Comparison of ENCODE assay signal across 27 mouse cellular contexts in the genomic region with DNA sequence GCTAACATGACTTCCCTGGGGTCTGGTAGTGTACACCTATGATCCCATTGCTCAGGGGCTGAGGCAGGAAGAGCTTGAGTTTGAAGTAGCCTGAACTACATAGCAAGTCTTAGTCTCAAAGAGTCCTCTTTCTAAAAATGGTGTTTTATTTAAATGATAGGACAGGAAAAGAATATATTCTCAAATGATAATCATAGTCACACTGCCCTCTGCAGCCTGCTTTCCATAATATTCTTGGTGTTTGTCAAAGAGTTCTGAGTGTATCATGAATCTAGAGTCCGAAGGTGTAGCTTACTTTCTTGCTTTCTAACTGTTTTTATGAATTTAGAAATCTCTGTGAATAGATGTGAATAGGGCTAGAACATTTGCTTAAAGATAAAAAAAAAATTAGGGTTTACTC. TPM values are rescaled to one million over a fixed set of nuclear protein-coding genes. Genes with fewer than 3 reads are reported as not detected.
DNase-seq lines count a peak whose midpoint lies in the region; ATAC-seq and TF ChIP-seq lines count a peak whose summit lies in the region.
"Had no signal": no experiment of that assay in that cellular context is flagged by ENCODE, and none has a peak within 500 bp of the region (broad histone marks: within the 10 kb centered on the region; RNA-seq: fewer than 3 reads in every experiment).

No protein-coding gene starts in this region.

- no peak overlapping the region for H3K27ac ChIP-seq in gastrocnemius, adult 2 months
- no peak overlapping the region for H3K27ac ChIP-seq in layer of hippocampus, adult 2 months
- no peak overlapping the region for H3K27ac ChIP-seq in MEL (ENCODE audit: control insufficient read depth, low read depth, low read length)
- H3K27ac ChIP-seq: hindbrain, embryonic 14.5 days; kidney, embryonic 15.5 days; limb, embryonic 15.5 days; liver, embryonic 15.5 days; midbrain, embryonic 10.5 days had no signal

- ATAC-seq in cerebellum, adult (ENCODE audit: insufficient number of reproducible peaks, low FRiP score, low TSS enrichment), result no peak
- ATAC-seq: intestine, embryonic 16.5 days had no signal

- H3K9ac ChIP-seq in MEL (ENCODE audit: control insufficient read depth, low read depth, low read length, poor library complexity, severe bottlenecking), result no peak overlapping the region
- H3K9ac ChIP-seq: hindbrain, embryonic 14.5 days; kidney, embryonic 15.5 days; limb, embryonic 15.5 days; liver, embryonic 15.5 days had no signal

- no peak for TF ChIP-seq POLR2A in MEL (IDR thresholded peaks at IDR 0.05; ENCODE audit: control insufficient read depth in 1 of 2, insufficient read depth in 1 of 2, low read depth in 1 of 2, low read length in 2 of 2, poor library complexity in 1 of 2)

- no peak overlapping the region for H3K4me3 ChIP-seq in gastrocnemius, adult 2 months
- H3K4me3 ChIP-seq in layer of hippocampus, adult 2 months, result no peak overlapping the region
- no peak overlapping the region for H3K4me3 ChIP-seq in MEL (ENCODE audit: control insufficient read depth in 1 of 2, insufficient read depth in 1 of 2, low read depth in 2 of 2, low read length in 2 of 2)
- H3K4me3 ChIP-seq: kidney, embryonic 15.5 days; limb, embryonic 15.5 days; liver, embryonic 15.5 days; midbrain, embryonic 10.5 days had no signal

- TF ChIP-seq CTCF in gastrocnemius, adult 2 months (IDR thresholded peaks at IDR 0.05), result peak; percentile 11; the same call in 1 of the 2 replicates
- TF ChIP-seq CTCF in layer of hippocampus, adult 2 months (conservative IDR thresholded peaks at IDR 0.05), result peak; percentile 68
- TF ChIP-seq CTCF in MEL (IDR thresholded peaks at IDR 0.05 in 2 of 3, conservative IDR thresholded peaks at IDR 0.05 in 1 of 3; ENCODE audit: control insufficient read depth in 1 of 3, insufficient read depth in 1 of 3, low read depth in 2 of 3, low read length in 3 of 3, poor library complexity in 1 of 3, severe bottlenecking in 1 of 3), result peak in 1 of 3 experiments; percentile 51; a peak in 2 of 6 replicates

- peak; percentile 64 for TF ChIP-seq RAD21 in MEL (IDR thresholded peaks at IDR 0.05; ENCODE audit: low read depth, low read length)

- H3K36me3 ChIP-seq in MEL (ENCODE audit: control insufficient read depth in 1 of 2, insufficient read depth in 2 of 2, low read length in 2 of 2), result no peaks in the 10 kb centered on the region
- H3K36me3 ChIP-seq: G1E; kidney, embryonic 15.5 days; limb, embryonic 15.5 days; liver, embryonic 15.5 days; midbrain, embryonic 10.5 days had no signal

- H3K79me2 ChIP-seq in MEL (ENCODE audit: control insufficient read depth, insufficient read depth, low read length, poor library complexity), result no peaks in the 10 kb centered on the region

- intact Hi-C loops in gastrocnemius, adult 2 months (cut with DNase I), result no loop called here

- no peak for TF ChIP-seq EP300 in MEL (IDR thresholded peaks at IDR 0.05; ENCODE audit: low read depth in 1 of 2, low read length in 2 of 2)

- DNase-seq in gastrocnemius, adult 2 months, result no peak
- no peak for DNase-seq in gastrocnemius, adult 18-20 months (ENCODE audit: low spot score)
- no peak for DNase-seq in layer of hippocampus, adult 2 months (ENCODE audit: low spot score in 2 of 2)
- no peak for DNase-seq in layer of hippocampus, adult 9-11 months
- peak; percentile 16 for DNase-seq in 3T3-L1 (ENCODE audit: low read depth, low spot score)
- no peak for DNase-seq in MEL (ENCODE audit: low read depth, low spot score)
- DNase-seq: adrenal gland, postnatal 36 days; cerebellum, adult 8-10 months; gastrocnemius, postnatal 25 days; layer of hippocampus, postnatal 36 days; lung, postnatal 36 days; thymus, postnatal 25 days had no signal

- H3K9me3 ChIP-seq in MEL (replicated peaks; ENCODE audit: insufficient read depth, low read length), result no peaks in the 10 kb centered on the region
- H3K9me3 ChIP-seq: G1E; kidney, embryonic 15.5 days; limb, embryonic 15.5 days; liver, embryonic 15.5 days; midbrain, embryonic 10.5 days had no signal

- H3K27me3 ChIP-seq in MEL (ENCODE audit: control insufficient read depth in 1 of 2, insufficient read depth in 2 of 2, low read length in 2 of 2), result no peaks in the 10 kb centered on the region; a peak in 1 of 4 replicates
- H3K27me3 ChIP-seq: kidney, embryonic 15.5 days; limb, embryonic 15.5 days; liver, embryonic 15.5 days had no signal

- H3K4me1 ChIP-seq in MEL (ENCODE audit: control insufficient read depth in 1 of 2, insufficient read depth in 2 of 2, low read length in 2 of 2), result no peaks in the 10 kb centered on the region
- H3K4me1 ChIP-seq: kidney, embryonic 15.5 days; limb, embryonic 15.5 days; liver, embryonic 15.5 days; midbrain, embryonic 10.5 days had no signal

TF ChIP-seq in MEL, 35 proteins besides CTCF, POLR2A, EP300 and RAD21:
- TF ChIP-seq MAZ (IDR thresholded peaks at IDR 0.05; ENCODE audit: low read depth, low read length), result no peak
- no peak for TF ChIP-seq MAX (IDR thresholded peaks at IDR 0.05; ENCODE audit: low read length)
- TF ChIP-seq JUND (IDR thresholded peaks at IDR 0.05; ENCODE audit: low read depth, low read length), result no peak
- peak; percentile 59 for TF ChIP-seq ZC3H11A (IDR thresholded peaks at IDR 0.05; ENCODE audit: low read depth, low read length)
- TF ChIP-seq SMC3 (IDR thresholded peaks at IDR 0.05; ENCODE audit: low read depth, low read length), result peak; percentile 56

RNA-seq across cellular contexts. Expression of gene Abhd12b, which starts 16.0 kb away (rescaled TPM):
- not detected for total RNA-seq in gastrocnemius, adult 2 months (2021)
- not detected for total RNA-seq in gastrocnemius, adult 18-20 months (2021)
- total RNA-seq in layer of hippocampus, adult 2 months (2021), result not detected
- total RNA-seq in MEL (2012; rRNA removed), result 0.10 TPM in 1 of 2 replicates, not detected in the other
- not detected for polyA plus RNA-seq in MEL (2012; ENCODE audit: insufficient read depth in 1 of 2, insufficient read length in 2 of 2, low read depth in 1 of 2, low replicate concordance in 2 of 2, missing spikeins in 1 of 2)
- total RNA-seq: adrenal gland, postnatal 36 days; gastrocnemius, postnatal 25 days; heart, postnatal 25 days; monocyte, adult 5-6 weeks had no signal
- polyA plus RNA-seq: forebrain, embryonic 11.5 days; G1E; heart, embryonic 11.5 days; kidney, embryonic 15.5 days; liver, embryonic 15.5 days; midbrain, embryonic 10.5 days; neural tube, embryonic 11.5 days; small intestine, adult 2 months; testis, adult 2 months had no signal

RNA-seq across cellular contexts. Expression of gene Nin, which starts 56.5 kb away (rescaled TPM):
- 10 to 100 TPM; 23.6 to 24.6 TPM for total RNA-seq in gastrocnemius, adult 2 months (2021)
- 10 to 100 TPM; 22.2 to 33.3 TPM for total RNA-seq in gastrocnemius, adult 18-20 months (2021)
- 10 to 100 TPM; 61.9 to 79.5 TPM for total RNA-seq in layer of hippocampus, adult 2 months (2021)
- 45.2 and 48.4 TPM in 2 replicates for total RNA-seq in MEL (2012; rRNA removed)
- 10 to 100 TPM in 1 of 2 experiments, not detected in 1; 49.1 TPM for polyA plus RNA-seq in MEL (2012; ENCODE audit: insufficient read depth in 1 of 2, insufficient read length in 2 of 2, low read depth in 1 of 2, low replicate concordance in 2 of 2, missing spikeins in 1 of 2)
